Mouse (Mus musculus) kidney, adult 2 months (tissue): ENCODE results near the gene Jade1.

Experiments
- CTCF ChIP-seq: fragments of 200-500 bp; conservative IDR thresholded peaks from 2 replicates; pipeline ENCODE4 v1.5.1; 2011; ENCODE audit warnings: low read depth, mild to moderate bottlenecking, control low read depth, low read length, moderate library complexity, mixed read lengths; ENCODE audit not compliant: insufficient read depth, insufficient read length
- POLR2A ChIP-seq: fragments of 200-500 bp; IDR thresholded peaks from one replicate; pipeline ENCODE4 v1.6.1; 2011; ENCODE audit warnings: low read depth, low read length, control low read depth

- TF ChIP-seq CTCF = no peak
- TF ChIP-seq POLR2A = no peak
Measured at GRCm38 (mm10) chr3:41586917-41587316, 31.4 kb downstream of the Jade1 start.
